In genomic region chr4:150119640-150120039, GRCm38 (mm10) we compare ENCODE assay signal across 9 mouse cellular contexts. TPM values are rescaled to one million over a fixed set of nuclear protein-coding genes. Genes with fewer than 3 reads are reported as not detected.
DNase-seq lines count a peak whose midpoint lies in the region; ATAC-seq and TF ChIP-seq lines count a peak whose summit lies in the region.
"Had no signal": no experiment of that assay in that cellular context is flagged by ENCODE, and none has a peak within 500 bp of the region (broad histone marks: within the 10 kb centered on the region; RNA-seq: fewer than 3 reads in every experiment).

No protein-coding gene starts in this region.

- H3K4me1 ChIP-seq in liver, embryonic 11.5 days (replicated peaks; ENCODE audit: control insufficient read depth, insufficient read depth, low read length) = peaks cover 5% of the 10 kb centered on the region; the same call in 1 of the 2 replicates
- H3K4me1 ChIP-seq in liver, postnatal 0 days (ENCODE audit: insufficient read depth) = 0 out of 2 replicates have a peak, but pooled peaks cover 5% of the 10 kb centered on the region
- H3K4me1 ChIP-seq in forebrain, embryonic 15.5 days = peaks cover 10% of the 10 kb centered on the region
- H3K4me1 ChIP-seq in stomach, embryonic 14.5 days (ENCODE audit: control insufficient read depth, insufficient read depth, low read length) = peaks cover 4% of the 10 kb centered on the region; the same call in 1 of the 2 replicates

- no peak for TF ChIP-seq EP300 in liver, postnatal 0 days (IDR thresholded peaks at IDR 0.05; ENCODE audit: low read depth)

- no peak overlapping the region for H3K4me3 ChIP-seq in liver, embryonic 11.5 days (ENCODE audit: low read depth, low read length)
- no peak overlapping the region for H3K4me3 ChIP-seq in liver, postnatal 0 days (ENCODE audit: low read depth, low read length)
- no peak overlapping the region for H3K4me3 ChIP-seq in forebrain, embryonic 15.5 days
- H3K4me3 ChIP-seq in stomach, embryonic 14.5 days (ENCODE audit: low read depth, low read length) = no peak overlapping the region
- H3K4me3 ChIP-seq: erythroblast, embryonic 14.5 days had no signal

- DNase-seq in liver, embryonic 11.5 days (ENCODE audit: low spot score) = no peak
- DNase-seq in liver, postnatal 0 days = no peak
- peak; percentile 81 for DNase-seq in kidney, postnatal 14 days
- no peak for DNase-seq in thymus, postnatal 36 days
- DNase-seq in cerebellum, postnatal 14 days = no peak

- 58% methylated on average over 14 of the region's 14 CpGs for WGBS in liver, embryonic 11.5 days
- 63% methylated on average over 14 of the region's 14 CpGs for WGBS in liver, postnatal 0 days (ENCODE audit: insufficient replicate concordance)
- 71% methylated on average over 14 of the region's 14 CpGs for WGBS in forebrain, embryonic 15.5 days
- 41% methylated on average over 14 of the region's 14 CpGs for WGBS in stomach, embryonic 14.5 days

- no peak overlapping the region for H3K9ac ChIP-seq in liver, embryonic 11.5 days (ENCODE audit: low read depth, low read length)
- no peak overlapping the region for H3K9ac ChIP-seq in liver, postnatal 0 days (replicated peaks)
- no peak overlapping the region for H3K9ac ChIP-seq in forebrain, embryonic 15.5 days (replicated peaks)
- H3K9ac ChIP-seq in stomach, embryonic 14.5 days (replicated peaks; ENCODE audit: low read depth, low read length) = no peak overlapping the region

- peak overlapping the region; percentile 46; the same call in 1 of the 2 replicates for H3K4me2 ChIP-seq in liver, embryonic 11.5 days
- H3K4me2 ChIP-seq in liver, postnatal 0 days (ENCODE audit: low read depth, low read length) = no peak overlapping the region
- peak overlapping the region; percentile 35; the same call in 1 of the 2 replicates for H3K4me2 ChIP-seq in forebrain, embryonic 15.5 days (replicated peaks)
- H3K4me2 ChIP-seq in stomach, embryonic 14.5 days (replicated peaks; ENCODE audit: low read depth, low read length) = peak overlapping the region; percentile 15; the same call in 1 of the 2 replicates

- no peak for ATAC-seq in liver, embryonic 11.5 days (replicated peaks; ENCODE audit: low FRiP score)
- ATAC-seq in liver, postnatal 0 days = no peak
- no peak for ATAC-seq in forebrain, embryonic 15.5 days (replicated peaks)
- ATAC-seq in stomach, embryonic 14.5 days (ENCODE audit: insufficient number of reproducible peaks, insufficient read depth, low FRiP score, low read depth) = no peak

- TF ChIP-seq CTCF in liver, postnatal 0 days (IDR thresholded peaks at IDR 0.05; ENCODE audit: low read depth) = no peak

- no peaks in the 10 kb centered on the region for H3K27me3 ChIP-seq in liver, embryonic 11.5 days (replicated peaks; ENCODE audit: control insufficient read depth, insufficient read depth, low read length)
- no peaks in the 10 kb centered on the region for H3K27me3 ChIP-seq in liver, postnatal 0 days (ENCODE audit: insufficient read depth, low read length)
- H3K27me3 ChIP-seq in forebrain, embryonic 15.5 days = no peaks in the 10 kb centered on the region
- no peaks in the 10 kb centered on the region for H3K27me3 ChIP-seq in stomach, embryonic 14.5 days (ENCODE audit: control insufficient read depth, insufficient read depth, low read length)

- H3K36me3 ChIP-seq in liver, embryonic 11.5 days (ENCODE audit: control insufficient read depth, insufficient read depth, low read length) = no peaks in the 10 kb centered on the region
- no peaks in the 10 kb centered on the region for H3K36me3 ChIP-seq in liver, postnatal 0 days (replicated peaks; ENCODE audit: insufficient read depth, low read length)
- H3K36me3 ChIP-seq in forebrain, embryonic 15.5 days = no peaks in the 10 kb centered on the region
- H3K36me3 ChIP-seq in stomach, embryonic 14.5 days (ENCODE audit: control insufficient read depth, insufficient read depth, low read length) = no peaks in the 10 kb centered on the region

- no peak overlapping the region for H3K27ac ChIP-seq in liver, embryonic 11.5 days (ENCODE audit: low read depth, low read length)
- no peak overlapping the region for H3K27ac ChIP-seq in liver, postnatal 0 days (ENCODE audit: low read depth)
- no peak overlapping the region for H3K27ac ChIP-seq in forebrain, embryonic 15.5 days (replicated peaks)
- no peak overlapping the region for H3K27ac ChIP-seq in stomach, embryonic 14.5 days (ENCODE audit: low read length)
- H3K27ac ChIP-seq: macrophage had no signal

- no peaks in the 10 kb centered on the region for H3K9me3 ChIP-seq in liver, embryonic 11.5 days (ENCODE audit: control insufficient read depth, low read length)
- H3K9me3 ChIP-seq in liver, postnatal 0 days (ENCODE audit: low read length) = no peaks in the 10 kb centered on the region
- no peaks in the 10 kb centered on the region for H3K9me3 ChIP-seq in forebrain, embryonic 15.5 days
- no peaks in the 10 kb centered on the region for H3K9me3 ChIP-seq in stomach, embryonic 14.5 days (ENCODE audit: control insufficient read depth, low read depth, low read length)

RNA-seq across cellular contexts. Expression of gene Slc2a5, which starts 0.6 kb away (rescaled TPM):
- 0.14 and 0.48 TPM in 2 replicates for polyA plus RNA-seq in liver, embryonic 11.5 days (2014; fragmentation: Nextera tagmentation; extraction: Ambion mirVana)
- polyA plus RNA-seq in liver, postnatal 0 days (2015; fragmentation: Nextera tagmentation; extraction: Ambion mirVana) = 0.16 and 0.22 TPM in 2 replicates
- 1.9 and 2.4 TPM in 2 replicates for polyA plus RNA-seq in forebrain, embryonic 15.5 days (2015; fragmentation: Nextera tagmentation; extraction: Ambion mirVana)
- 1.1 TPM in 2 replicates for polyA plus RNA-seq in stomach, embryonic 14.5 days (2014; fragmentation: Nextera tagmentation; extraction: Ambion mirVana)
- polyA plus RNA-seq: erythroblast, embryonic 14.5 days had no signal

RNA-seq across cellular contexts. Expression of gene Slc2a7, which starts 29.1 kb away (rescaled TPM):
- polyA plus RNA-seq in liver, embryonic 11.5 days (2014; fragmentation: Nextera tagmentation; extraction: Ambion mirVana) = not detected in 2 replicates
- not detected in 2 replicates for polyA plus RNA-seq in liver, postnatal 0 days (2015; fragmentation: Nextera tagmentation; extraction: Ambion mirVana)
- not detected in 2 replicates for polyA plus RNA-seq in forebrain, embryonic 15.5 days (2015; fragmentation: Nextera tagmentation; extraction: Ambion mirVana)
- not detected in 2 replicates for polyA plus RNA-seq in stomach, embryonic 14.5 days (2014; fragmentation: Nextera tagmentation; extraction: Ambion mirVana)
- polyA plus RNA-seq: erythroblast, embryonic 14.5 days; macrophage had no signal

RNA-seq across cellular contexts. Expression of gene Gpr157, which starts 32.5 kb away (rescaled TPM):
- polyA plus RNA-seq in liver, embryonic 11.5 days (2014; fragmentation: Nextera tagmentation; extraction: Ambion mirVana) = 0.29 and 0.31 TPM in 2 replicates
- polyA plus RNA-seq in liver, postnatal 0 days (2015; fragmentation: Nextera tagmentation; extraction: Ambion mirVana) = 0.33 and 0.38 TPM in 2 replicates
- polyA plus RNA-seq in forebrain, embryonic 15.5 days (2015; fragmentation: Nextera tagmentation; extraction: Ambion mirVana) = 0.20 and 0.23 TPM in 2 replicates
- 0.39 and 0.86 TPM in 2 replicates for polyA plus RNA-seq in stomach, embryonic 14.5 days (2014; fragmentation: Nextera tagmentation; extraction: Ambion mirVana)
